Mouse (Mus musculus) ES-Bruce4 (cell line): ENCODE data around the gene Mapk12.

Experiments used
- CTCF ChIP-seq: IDR thresholded peaks from one replicate; pipeline ENCODE4 v1.8.1; 2011; ENCODE audit warnings: low read depth, low read length
- EP300 ChIP-seq: IDR thresholded peaks from 2 replicates; pipeline ENCODE4 v1.6.1; 2011; ENCODE audit warnings: low read depth, low read length; ENCODE audit not compliant: insufficient read depth
- POLR2A ChIP-seq: IDR thresholded peaks from one replicate; pipeline ENCODE4 v1.8.1; 2011; ENCODE audit warnings: low read length; ENCODE audit not compliant: insufficient read depth

DNA sequence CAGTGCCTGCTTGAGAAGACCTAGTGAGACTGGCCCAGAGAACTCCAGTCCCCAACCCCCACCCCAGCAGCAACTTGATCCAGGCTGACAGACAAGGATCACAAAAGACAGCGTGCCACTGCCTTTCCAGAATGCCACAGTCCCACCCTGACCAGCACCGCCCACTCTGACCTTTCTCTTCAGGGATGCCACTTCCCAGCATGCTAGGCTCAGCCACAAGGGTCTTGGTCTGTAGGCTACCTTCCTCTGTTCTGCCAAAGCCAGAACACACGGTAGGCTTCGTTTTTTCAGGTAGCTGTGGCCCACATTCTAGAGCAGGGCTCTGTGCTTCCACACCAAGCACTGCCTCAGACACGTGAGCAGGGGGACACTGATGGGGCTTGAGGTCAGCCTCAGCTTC is 37.9 kb downstream of the Mapk12 start:
- TF ChIP-seq EP300, result no peak
- TF ChIP-seq POLR2A, result no peak
- TF ChIP-seq CTCF, result no peak
